Mouse (Mus musculus) layer of hippocampus, postnatal 14 days (tissue): Measurements from ENCODE around the gene Vps13d. TPM values are rescaled to one million over a fixed set of nuclear protein-coding genes. Genes with fewer than 3 reads are reported as not detected.

Source experiments
- DNase-seq, 2 experiments: peaks; one replicate each; pipeline ENCODE4 v3.0.0; 2021 to 2022; ENCODE audit warnings: low spot score in 2 of 2, mixed read lengths in 1 of 2
- total RNA-seq, 2 experiments: library from RNA; stranded (reverse); gene quantifications; 2 replicates each; pipeline ENCODE4 v1.2.3; 2021

Vps13d gene
- total RNA-seq, 2 experiments from 2014 or later = 68.2 to 75.9 TPM

DNA sequence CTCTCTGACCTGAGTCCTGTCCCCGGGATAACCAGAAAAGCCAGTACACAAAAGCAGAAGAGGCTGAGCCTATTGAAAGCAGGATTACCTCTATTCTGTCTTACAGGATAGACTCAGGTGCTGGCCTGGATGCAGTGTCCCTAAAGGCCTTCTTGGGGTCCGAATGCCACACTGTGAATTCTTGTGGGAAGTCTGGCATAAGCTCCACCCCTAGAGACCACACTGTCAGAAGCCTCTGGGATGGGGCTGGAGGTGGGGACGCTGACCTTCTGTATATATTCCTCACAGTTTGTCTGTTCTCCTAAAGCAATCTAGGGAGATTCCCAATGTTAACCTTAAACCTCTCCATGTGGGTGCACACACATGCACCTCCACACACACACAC is 244.5 kb downstream of the Vps13d start:
- DNase-seq = no peak

DNA sequence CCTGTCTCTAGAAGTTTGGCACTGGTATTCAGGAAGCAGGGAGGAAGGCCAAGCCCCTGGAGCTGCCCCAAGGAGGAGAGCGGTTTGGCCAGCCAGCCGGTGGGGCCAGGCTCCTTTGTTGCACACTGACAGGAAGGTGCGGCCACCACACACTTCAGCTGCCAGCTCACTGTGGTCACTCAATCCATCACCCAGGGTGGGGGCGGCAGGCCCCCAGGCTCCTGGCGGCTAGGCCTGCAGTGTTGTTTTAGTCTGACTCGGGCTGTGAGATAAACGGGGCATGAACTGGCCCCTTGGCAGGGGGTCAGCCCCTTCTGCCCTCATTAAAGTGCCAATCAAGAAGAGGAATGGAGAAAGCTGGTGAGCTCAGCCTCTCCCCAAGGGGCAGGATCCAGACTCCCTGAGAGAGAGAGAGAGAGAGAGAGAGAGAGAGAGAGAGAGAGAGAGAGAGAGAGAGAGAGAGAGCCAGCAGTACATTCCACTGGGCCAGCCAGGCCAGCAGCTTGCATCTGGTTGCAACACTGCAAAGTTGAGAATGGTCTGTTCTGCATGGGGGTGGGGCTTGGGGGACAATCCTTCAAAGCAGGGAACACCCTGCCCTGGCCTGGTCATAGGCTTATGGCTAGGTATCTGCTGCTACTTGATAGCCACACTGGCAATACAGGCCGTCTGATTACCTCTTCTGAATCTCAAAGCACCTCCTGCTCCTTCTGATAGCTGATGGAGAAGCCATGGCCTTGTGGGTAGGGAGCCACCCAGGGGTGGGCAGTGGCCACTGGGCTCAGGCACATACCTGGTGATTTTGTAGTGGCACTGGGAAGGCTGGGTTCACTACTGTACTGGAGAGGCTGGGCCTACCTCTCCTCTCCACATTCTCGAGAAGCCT is 245.1 kb downstream of the Vps13d start:
- peak in 1 of 2 experiments; percentile 22 for DNase-seq

DNA sequence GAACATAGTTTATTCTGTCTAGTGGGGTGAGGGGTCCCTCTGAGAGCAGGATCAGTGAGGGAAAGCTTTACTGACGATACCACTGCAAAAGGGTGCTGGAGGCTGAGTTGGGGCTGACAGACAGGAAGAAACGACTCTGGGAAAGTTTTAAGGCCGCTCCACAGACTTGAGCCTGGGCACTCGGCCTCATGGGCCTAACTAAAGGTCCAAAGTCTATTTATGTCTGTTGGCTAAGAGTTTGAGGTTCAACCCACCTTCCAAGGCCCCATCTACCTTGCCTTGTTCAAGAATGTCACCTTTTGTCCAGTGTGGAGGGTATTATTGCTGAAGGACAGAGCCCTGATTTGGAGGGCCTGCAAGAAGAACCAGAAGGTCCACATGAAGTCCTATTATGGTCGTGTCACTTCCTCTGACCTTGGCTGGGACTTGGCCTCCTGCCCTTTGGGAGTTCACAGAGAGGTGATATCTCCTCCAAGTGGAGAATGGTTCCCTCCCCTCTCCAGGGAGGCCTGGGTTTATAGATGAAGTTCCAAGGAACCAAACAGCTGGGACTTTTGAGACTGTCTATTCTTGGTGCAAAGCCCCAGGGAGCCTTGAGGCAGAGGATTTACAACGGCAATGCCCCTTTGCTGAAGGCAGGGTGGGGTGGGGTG is 246.9 kb downstream of the Vps13d start:
- no peak for DNase-seq

DNA sequence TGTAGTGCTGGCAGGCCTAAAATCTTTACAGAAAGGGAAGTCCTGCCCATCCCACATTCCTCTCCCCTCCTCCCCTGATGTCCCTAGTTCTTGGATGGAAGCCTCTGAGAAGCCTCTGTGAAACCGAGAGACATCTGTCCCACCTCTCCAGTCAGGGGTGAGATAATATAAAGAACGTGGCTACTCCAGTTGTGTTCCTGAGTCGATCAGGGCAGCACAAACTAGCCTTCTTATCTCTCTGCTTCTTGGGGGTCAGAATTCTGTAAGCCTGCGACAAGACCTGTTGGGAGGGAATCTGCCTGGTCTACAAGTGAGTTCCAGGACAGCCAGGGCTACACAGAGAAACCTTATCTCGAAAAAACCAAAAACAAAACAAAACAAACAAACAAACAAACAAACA is 251.5 kb downstream of the Vps13d start:
- DNase-seq = no peak

DNA sequence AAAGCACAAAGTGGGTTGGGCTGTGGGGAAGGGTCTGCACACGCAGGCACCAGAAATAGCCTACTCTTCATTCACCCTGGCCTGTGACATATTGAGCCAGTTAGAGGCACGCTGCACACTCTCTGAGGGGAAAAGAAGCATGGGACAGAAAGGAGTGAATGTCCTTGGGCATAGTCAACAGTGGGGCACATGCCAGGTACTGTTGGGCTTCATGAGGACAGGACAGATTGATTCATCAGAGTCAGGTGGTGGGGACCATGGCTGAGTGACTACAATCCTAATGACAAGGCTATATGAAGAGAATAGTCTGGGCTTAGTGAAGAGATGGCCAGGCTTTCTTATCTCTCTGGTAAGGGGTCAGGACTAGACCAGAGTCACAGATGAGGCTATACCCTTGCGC is 252.4 kb downstream of the Vps13d start:
- DNase-seq = no peak

DNA sequence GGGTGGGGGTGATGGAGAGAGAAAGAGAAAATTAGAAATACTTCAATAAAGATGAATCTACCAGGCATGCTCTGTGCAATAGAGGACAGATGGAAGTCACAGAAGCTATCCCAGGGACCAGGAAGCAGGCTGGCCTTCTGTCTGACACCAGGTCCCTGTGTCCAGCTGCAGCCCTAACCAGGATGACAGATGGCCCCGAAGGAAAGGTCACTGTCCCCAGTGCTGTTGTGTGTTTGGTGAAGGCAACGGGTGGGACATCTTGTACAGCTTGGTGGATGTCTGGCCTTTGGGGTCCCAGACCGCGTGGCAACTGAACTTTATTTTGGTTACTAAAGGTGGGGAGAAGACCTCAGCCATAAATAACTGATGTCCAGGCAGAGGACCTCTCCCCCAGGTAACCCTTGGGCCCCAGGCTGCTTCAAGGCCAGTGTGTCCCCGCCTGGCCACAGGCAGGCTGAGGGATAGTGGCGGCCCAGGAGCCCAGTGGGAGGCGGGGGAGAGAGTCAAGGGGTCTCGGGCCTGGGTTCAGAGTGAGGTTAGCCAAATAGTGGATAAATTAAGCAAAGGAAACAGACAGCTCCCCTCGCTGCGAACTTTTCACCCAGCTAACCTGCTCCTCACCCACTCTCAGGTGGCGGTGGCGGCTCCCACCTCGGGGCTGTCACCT is 253.9 kb downstream of the Vps13d start:
- DNase-seq = no peak

DNA sequence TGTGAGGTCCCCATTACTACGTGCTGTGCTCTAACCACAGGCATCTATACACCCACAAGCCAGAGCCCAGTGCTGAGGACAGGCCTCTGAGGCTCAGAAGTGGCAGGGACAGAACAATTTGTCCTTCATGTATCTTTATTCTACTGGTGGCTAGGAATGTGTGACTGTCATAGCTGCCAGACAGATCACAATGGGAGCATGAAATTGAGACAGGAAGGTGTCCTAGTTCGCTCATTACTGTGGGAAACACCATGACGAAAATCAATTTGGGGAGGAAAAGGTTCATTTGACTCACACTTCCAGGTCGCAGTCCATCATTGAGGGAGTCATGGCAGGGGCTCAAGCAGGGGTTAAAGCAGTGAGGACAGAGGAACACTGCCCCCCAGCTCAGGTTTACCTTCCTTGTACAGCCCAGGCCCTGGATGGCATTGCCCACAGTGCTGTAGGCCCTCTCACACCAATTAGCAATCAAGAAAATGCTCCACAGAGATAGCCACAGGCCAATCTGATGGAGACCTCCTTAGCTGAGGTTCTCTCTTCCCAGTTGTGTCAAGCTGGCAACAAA is 254.9 kb downstream of the Vps13d start:
- DNase-seq = no peak

DNA sequence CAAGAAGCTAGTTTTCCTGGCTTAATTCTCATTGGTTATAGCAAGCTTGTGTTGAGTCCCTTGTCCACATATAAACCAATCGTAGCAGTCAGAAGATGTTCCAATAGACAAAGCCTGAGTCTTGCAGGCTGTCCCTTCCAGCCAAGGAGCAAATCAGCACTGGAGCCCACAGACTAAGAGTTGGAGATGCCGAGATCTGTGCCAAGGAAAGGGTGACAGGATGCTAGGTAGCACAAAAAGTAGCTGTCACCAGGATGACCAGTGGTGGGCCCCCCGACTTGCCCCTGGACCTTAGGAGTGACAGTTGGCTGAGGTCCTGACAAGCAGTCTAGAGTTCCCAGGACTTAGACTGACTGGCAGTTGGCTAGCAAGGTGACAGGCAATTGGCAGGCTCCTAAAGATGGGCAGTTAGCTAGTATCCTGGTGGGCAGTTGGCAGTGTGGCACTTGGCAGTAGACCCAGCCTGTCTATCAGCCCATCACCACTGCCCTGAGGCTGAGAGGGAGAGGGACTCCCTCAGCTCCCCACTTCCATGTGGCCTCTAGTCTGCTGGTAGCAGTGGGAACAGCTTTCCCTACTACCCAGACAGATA is 258.1 kb downstream of the Vps13d start:
- no peak for DNase-seq

DNA sequence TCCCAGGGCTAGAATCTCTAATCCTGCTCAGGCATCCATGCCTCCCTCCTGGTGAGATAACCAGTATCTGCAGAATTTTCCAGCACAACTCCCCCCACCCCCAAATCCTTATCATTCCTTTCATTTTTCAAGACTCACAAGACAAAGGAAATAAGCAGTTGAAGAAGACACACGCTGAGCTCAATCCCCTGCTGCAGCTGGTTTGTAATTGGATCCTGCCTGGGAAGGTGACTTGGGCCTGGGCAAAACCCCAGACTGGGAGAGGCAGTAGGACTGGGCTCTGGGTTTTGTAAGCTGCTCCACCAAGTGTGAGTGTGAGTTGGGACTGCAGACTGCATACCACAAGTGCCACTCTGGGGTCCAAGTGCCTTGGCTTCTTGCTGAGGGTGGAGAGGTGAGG is 260.3 kb downstream of the Vps13d start:
- DNase-seq = no peak

DNA sequence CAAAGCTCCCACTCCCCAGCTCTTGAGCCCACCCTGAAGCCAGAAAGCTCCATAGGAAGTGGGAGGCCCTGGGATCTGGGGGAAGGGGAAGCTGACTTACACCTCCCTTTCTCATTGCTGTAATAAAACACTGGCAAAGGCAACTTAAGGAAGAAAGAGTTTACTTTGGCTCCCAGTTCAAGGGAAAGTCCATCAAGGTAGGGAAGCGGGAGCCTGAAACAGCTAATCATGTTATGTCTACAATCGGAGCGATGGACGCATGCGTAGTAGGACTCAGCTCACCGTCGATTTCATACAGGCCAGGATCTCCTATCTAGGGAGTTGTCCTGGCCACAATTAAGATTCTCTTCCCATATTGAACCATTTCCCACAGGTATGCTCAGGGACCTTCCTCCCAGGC is 263.6 kb downstream of the Vps13d start:
- no peak for DNase-seq

DNA sequence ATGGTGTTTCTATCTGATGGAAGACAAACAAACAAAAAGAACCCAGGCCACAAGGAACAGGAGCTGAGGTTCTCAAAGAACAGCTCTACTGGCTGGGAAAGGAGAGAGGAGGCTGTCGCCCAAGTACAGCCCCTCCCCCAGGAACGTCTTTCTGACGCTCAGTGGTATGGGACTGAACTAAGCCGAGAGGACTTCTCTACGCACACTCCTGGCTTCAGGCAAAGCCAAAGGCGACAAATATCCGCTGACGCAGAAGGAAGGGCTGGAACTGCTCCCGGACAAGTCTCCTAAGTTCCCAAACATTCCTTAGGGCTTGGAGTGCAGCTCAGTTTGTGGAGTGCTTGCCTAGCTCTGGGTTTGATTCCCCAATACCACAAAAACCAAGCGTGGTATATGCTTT is 264.4 kb downstream of the Vps13d start:
- peak in 1 of 2 experiments; percentile 62 for DNase-seq

DNA sequence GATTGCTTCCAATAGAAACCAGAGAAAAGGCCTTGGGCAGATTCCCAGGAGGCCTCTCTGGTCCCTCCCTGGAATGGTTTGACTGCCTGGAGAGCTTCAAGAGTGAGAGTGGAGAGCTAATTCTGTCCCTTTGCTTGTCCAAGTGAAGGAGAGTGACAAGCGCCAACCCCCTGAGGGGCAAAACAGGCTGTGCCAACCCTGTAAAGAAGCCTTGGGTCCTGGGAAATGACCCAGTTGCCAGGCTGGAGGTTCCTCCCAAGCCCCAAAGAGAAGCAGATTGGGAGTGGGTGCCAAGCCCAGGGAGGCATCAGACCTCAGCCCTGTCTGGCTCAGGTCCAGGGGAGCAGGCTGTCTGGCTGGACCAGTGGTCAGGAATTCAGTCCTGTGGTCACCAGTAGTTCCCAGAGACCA is 265.0 kb downstream of the Vps13d start:
- DNase-seq = peak; percentile 61 to 87

DNA sequence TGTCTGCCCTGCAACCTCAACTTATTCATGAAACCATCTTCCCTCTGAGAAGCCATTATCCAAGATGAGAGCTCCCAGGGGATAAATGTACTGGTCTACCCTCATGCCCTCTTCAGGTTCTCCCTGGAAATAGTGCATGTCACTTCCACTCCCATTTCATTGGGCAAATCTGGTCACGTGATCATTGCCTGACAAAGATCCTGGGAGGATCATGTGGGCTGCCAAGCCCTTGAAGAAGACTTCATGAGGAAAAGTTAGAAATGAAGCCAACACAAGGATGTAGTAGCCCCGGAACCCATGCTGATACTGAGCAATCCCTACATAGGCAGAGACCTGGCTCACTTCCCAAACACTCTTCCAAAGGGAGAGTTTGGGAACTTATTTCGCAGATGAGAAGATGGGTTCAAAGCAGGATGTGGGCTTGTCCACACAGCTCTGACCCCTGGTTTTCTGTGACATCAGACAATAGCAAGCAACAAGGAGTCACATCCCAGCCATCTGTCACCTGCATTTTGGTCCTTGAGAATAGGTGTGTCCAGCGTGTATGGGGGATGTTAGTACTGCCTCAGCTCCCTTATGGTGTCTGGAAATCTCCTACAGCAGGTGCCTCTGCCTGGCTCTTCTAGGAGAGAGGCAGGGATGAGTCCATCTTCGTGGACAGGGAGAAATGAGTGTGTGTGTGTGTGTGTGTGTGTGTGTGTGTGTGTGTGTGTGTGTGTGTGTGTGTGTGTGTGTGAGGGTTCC is 265.9 kb downstream of the Vps13d start:
- DNase-seq = no peak

Other genes starting within 250 kb of the Vps13d start
- gene Tnfrsf1b, start 51.9 kb upstream of the Vps13d start, total RNA-seq = 1 to 10 TPM; 2.9 TPM
- gene Tnfrsf8, start 120.2 kb upstream of the Vps13d start, total RNA-seq = under 1 TPM; 0.58 to 0.79 TPM